Mouse (Mus musculus) liver, postnatal 0 days (tissue): ENCODE results near the gene Rsu1. TPM values are rescaled to one million over a fixed set of nuclear protein-coding genes. Genes with fewer than 3 reads are reported as not detected.

Experiments used
- ATAC-seq: fragments of 200-750 bp; cut with Nextera tagmentation; 2 replicates; pipeline ENCODE4 v1.8.0; 2017; ENCODE audit warnings: mild to moderate bottlenecking, moderate library complexity
- DNase-seq: peaks from one replicate; pipeline ENCODE4 v3.0.0-alpha.2; 2016
- H3K27ac ChIP-seq: fragments of 300-500 bp; sonication (generic); 2 replicates; pipeline ENCODE4 v1.5.1; 2014; ENCODE audit warnings: antibody characterized with exemption, moderate library complexity, mild to moderate bottlenecking, low read depth
- H3K27me3 ChIP-seq: fragments of 300-500 bp; sonication (generic); 2 replicates; pipeline ENCODE4 v1.6.1; 2014; ENCODE audit warnings: low read length, control low read depth, mixed read lengths; ENCODE audit not compliant: insufficient read depth
- H3K36me3 ChIP-seq: fragments of 300-500 bp; sonication (generic); replicated peaks from 2 replicates; pipeline ENCODE4 v1.6.1; 2014; ENCODE audit warnings: mild to moderate bottlenecking, control low read depth, low read length, moderate library complexity, mixed read lengths; ENCODE audit not compliant: insufficient read depth
- H3K4me1 ChIP-seq: fragments of 300-500 bp; sonication (generic); 2 replicates; pipeline ENCODE4 v1.6.1; 2014; ENCODE audit warnings: antibody characterized with exemption, mild to moderate bottlenecking, control low read depth; ENCODE audit not compliant: insufficient read depth
- H3K4me2 ChIP-seq: fragments of 300-500 bp; sonication (generic); 2 replicates; pipeline ENCODE4 v1.6.1; 2014; ENCODE audit warnings: low read depth, mild to moderate bottlenecking, low read length, moderate library complexity, mixed read lengths
- H3K4me3 ChIP-seq: fragments of 300-500 bp; sonication (generic); 2 replicates; pipeline ENCODE4 v1.5.1; 2014; ENCODE audit warnings: low read depth, low read length
- H3K9ac ChIP-seq: fragments of 300-500 bp; sonication (generic); replicated peaks from 2 replicates; pipeline ENCODE4 v1.6.1; 2014; ENCODE audit warnings: mild to moderate bottlenecking, moderate library complexity
- H3K9me3 ChIP-seq: fragments of 300-500 bp; sonication (generic); 2 replicates; pipeline ENCODE4 v1.6.1; 2016; ENCODE audit warnings: mild to moderate bottlenecking, control low read depth, low read length, mixed read lengths
- CTCF ChIP-seq: sonication (generic); IDR thresholded peaks from 2 replicates; pipeline ENCODE4 v1.5.1; 2016; ENCODE audit warnings: antibody characterized with exemption, low read depth
- EP300 ChIP-seq: IDR thresholded peaks from 2 replicates; pipeline ENCODE4 v1.6.1; 2016; ENCODE audit warnings: antibody characterized with exemption, low read depth, mild to moderate bottlenecking
- WGBS: fragments of 180-500 bp; shearing (Covaris S2); extraction: QIAGEN DNeasy Blood & Tissue Kit; methylation state at CpG from one replicate; pipeline ENCODE4 v1.1.7; 2014; ENCODE audit not compliant: insufficient replicate concordance; 5-methylcytosine and 5-hydroxymethylcytosine counted together
- polyA plus RNA-seq: library from polyadenylated mRNA; unstranded; fragments of >200 nt; fragmentation: Nextera tagmentation; extraction: Ambion mirVana; gene quantifications from 2 replicates; pipeline ENCODE4 v1.2.1, GENCODE M21; 2015

Rsu1 gene
- polyA plus RNA-seq, 1 experiment from 2014 or later, result 55.5 TPM

GRCm38 (mm10) chr2:13258606-13259005, 12.6 kb downstream of the Rsu1 start:
- 85% methylated on average over 2 of the region's 2 CpGs for WGBS
- H3K4me1 ChIP-seq, result no peaks in the 10 kb centered on the region
- DNase-seq (no peak), ATAC-seq (no peak)
- H3K4me2 ChIP-seq, result no peak overlapping the region
- H3K27ac ChIP-seq, result no peak overlapping the region
- peaks cover 10% of the 10 kb centered on the region; the same call in 1 of the 2 replicates for H3K36me3 ChIP-seq
- TF ChIP-seq EP300 (no peak), CTCF (no peak)
- no peaks in the 10 kb centered on the region for H3K27me3 ChIP-seq
- H3K9me3 ChIP-seq, result no peaks in the 10 kb centered on the region
- no peak overlapping the region for H3K9ac ChIP-seq
- no peak overlapping the region for H3K4me3 ChIP-seq

- peaks cover 15% of the 10 kb centered on the region for H3K36me3 ChIP-seq
- DNase-seq (no peak), ATAC-seq (no peak)
- WGBS, result 77% methylated on average over 9 of the region's 9 CpGs
- H3K9ac ChIP-seq, result no peak overlapping the region
- no peaks in the 10 kb centered on the region for H3K9me3 ChIP-seq
- TF ChIP-seq EP300 (no peak), CTCF (no peak)
- no peak overlapping the region for H3K4me2 ChIP-seq
- no peaks in the 10 kb centered on the region for H3K4me1 ChIP-seq
- no peaks in the 10 kb centered on the region for H3K27me3 ChIP-seq
- no peak overlapping the region for H3K27ac ChIP-seq
- H3K4me3 ChIP-seq, result no peak overlapping the region
These were observed 30.5 kb downstream of the Rsu1 start for GRCm38 (mm10) chr2:13240711-13241110.

GRCm38 (mm10) chr2:13237140-13237901, 33.9 kb downstream of the Rsu1 start:
- H3K9me3 ChIP-seq, result no peaks in the 10 kb centered on the region
- no peak overlapping the region for H3K4me2 ChIP-seq
- H3K4me1 ChIP-seq, result no peaks in the 10 kb centered on the region
- DNase-seq, result peak; percentile 34
- no peak overlapping the region for H3K9ac ChIP-seq
- 69% methylated on average over 8 of the region's 8 CpGs for WGBS
- ATAC-seq, result no peak
- no peak overlapping the region for H3K4me3 ChIP-seq
- H3K27ac ChIP-seq, result no peak overlapping the region
- TF ChIP-seq EP300, result no peak
- peak; percentile 83 for TF ChIP-seq CTCF
- H3K36me3 ChIP-seq, result peaks cover 15% of the 10 kb centered on the region
- no peaks in the 10 kb centered on the region for H3K27me3 ChIP-seq

GRCm38 (mm10) chr2:13235696-13236095, 35.5 kb downstream of the Rsu1 start:
- Histone ChIP-seq H3K9me3 (no peaks in the 10 kb centered on the region), H3K4me1 (no peaks in the 10 kb centered on the region), H3K9ac (no peak overlapping the region), H3K27ac (no peak overlapping the region), H3K27me3 (no peaks in the 10 kb centered on the region), H3K4me3 (no peak overlapping the region), H3K36me3 (peaks cover 9% of the 10 kb centered on the region), H3K4me2 (no peak overlapping the region)
- 76% methylated on average over 5 of the region's 5 CpGs for WGBS
- no peak for TF ChIP-seq CTCF
- ATAC-seq, result no peak
- no peak for DNase-seq

- 84% methylated on average over 10 of the region's 10 CpGs for WGBS
- ATAC-seq, result no peak
- Histone ChIP-seq H3K4me1 (no peaks in the 10 kb centered on the region), H3K27me3 (no peaks in the 10 kb centered on the region), H3K9ac (no peak overlapping the region), H3K36me3 (0 out of 2 replicates have a peak, but pooled peaks cover 8% of the 10 kb centered on the region), H3K9me3 (no peaks in the 10 kb centered on the region), H3K27ac (no peak overlapping the region), H3K4me3 (no peak overlapping the region), H3K4me2 (no peak overlapping the region)
- TF ChIP-seq CTCF (no peak), EP300 (no peak)
- no peak for DNase-seq
These were observed 36.4 kb downstream of the Rsu1 start for GRCm38 (mm10) chr2:13234796-13235195.

- DNase-seq (no peak), ATAC-seq (no peak)
- 63% methylated on average over 7 of the region's 7 CpGs for WGBS
These were observed 37.3 kb downstream of the Rsu1 start for GRCm38 (mm10) chr2:13233902-13234301.

More at GRCm38 (mm10) chr2:13233902-13234301, 37.3 kb downstream of the Rsu1 start:
- Histone ChIP-seq H3K4me3 (no peak overlapping the region), H3K27ac (no peak overlapping the region), H3K36me3 (0 out of 2 replicates have a peak, but pooled peaks cover 1% of the 10 kb centered on the region), H3K9me3 (no peaks in the 10 kb centered on the region), H3K9ac (no peak overlapping the region), H3K27me3 (no peaks in the 10 kb centered on the region), H3K4me2 (no peak overlapping the region), H3K4me1 (no peaks in the 10 kb centered on the region)
- TF ChIP-seq EP300, result no peak
- no peak for TF ChIP-seq CTCF
